Mouse (Mus musculus): ENCODE data around the gene Gm49630. TPM values are rescaled to one million over a fixed set of nuclear protein-coding genes. Genes with fewer than 3 reads are reported as not detected.

The Gm49630 gene
- polyA plus RNA-seq, 1 experiment from 2014 or later, result not detected

Other genes with a start within 250 kb of the Gm49630 start
- gene Rps6ka2, start 201.9 kb downstream of the Gm49630 start, polyA plus RNA-seq (2015; fragmentation: Nextera tagmentation; extraction: Ambion mirVana), result 11.3 and 12.9 TPM in 2 replicates
- 0.09 TPM in 1 of 2 replicates, not detected in the other for gene Tcp10a, start 47.3 kb downstream of the Gm49630 start, polyA plus RNA-seq (2015; fragmentation: Nextera tagmentation; extraction: Ambion mirVana)
- gene Ttll2, start 19.3 kb downstream of the Gm49630 start, polyA plus RNA-seq (2015; fragmentation: Nextera tagmentation; extraction: Ambion mirVana), result not detected in 2 replicates
- gene Unc93a2, start 13.5 kb upstream of the Gm49630 start, polyA plus RNA-seq (2015; fragmentation: Nextera tagmentation; extraction: Ambion mirVana), result not detected in 2 replicates